Mouse (Mus musculus) kidney, adult 2 months (tissue): ENCODE measurements at regions not wholly inside any gene's neighbourhood (a gene's known extent, or its start where the extent isn't known, plus 50 kb on each side); places are given as distances from the start of the nearest gene placed in this dataset.

Experiments
- CTCF ChIP-seq: fragments of 200-500 bp; conservative IDR thresholded peaks from 2 replicates; pipeline ENCODE4 v1.5.1; 2011; ENCODE audit warnings: low read depth, mild to moderate bottlenecking, control low read depth, low read length, moderate library complexity, mixed read lengths; ENCODE audit not compliant: insufficient read depth, insufficient read length
- POLR2A ChIP-seq: fragments of 200-500 bp; IDR thresholded peaks from one replicate; pipeline ENCODE4 v1.6.1; 2011; ENCODE audit warnings: low read depth, low read length, control low read depth

DNA sequence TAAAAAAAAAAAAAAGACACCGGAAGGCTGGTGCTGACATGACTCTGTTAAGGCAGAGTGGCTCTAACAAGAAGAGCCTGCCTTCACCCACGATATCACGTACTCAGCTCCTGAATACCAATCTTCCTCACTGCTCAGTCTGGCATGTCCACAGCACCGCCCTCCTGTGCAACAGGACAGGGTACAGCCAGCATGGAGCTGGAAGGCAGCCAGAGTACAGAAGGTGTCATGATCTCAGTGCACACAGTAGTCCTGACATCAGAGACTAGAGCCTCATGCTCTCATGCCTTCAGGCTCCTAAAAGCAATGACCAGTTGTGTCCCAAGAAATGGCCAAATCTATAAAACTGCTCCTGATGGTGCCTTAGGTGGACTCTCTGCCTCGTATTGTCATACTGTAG lies 229.7 kb upstream of the Zdhhc25 start:
- TF ChIP-seq POLR2A: no peak
- TF ChIP-seq CTCF: no peak
